10 mouse cellular contexts compared by ENCODE assay signal in the genomic region with DNA sequence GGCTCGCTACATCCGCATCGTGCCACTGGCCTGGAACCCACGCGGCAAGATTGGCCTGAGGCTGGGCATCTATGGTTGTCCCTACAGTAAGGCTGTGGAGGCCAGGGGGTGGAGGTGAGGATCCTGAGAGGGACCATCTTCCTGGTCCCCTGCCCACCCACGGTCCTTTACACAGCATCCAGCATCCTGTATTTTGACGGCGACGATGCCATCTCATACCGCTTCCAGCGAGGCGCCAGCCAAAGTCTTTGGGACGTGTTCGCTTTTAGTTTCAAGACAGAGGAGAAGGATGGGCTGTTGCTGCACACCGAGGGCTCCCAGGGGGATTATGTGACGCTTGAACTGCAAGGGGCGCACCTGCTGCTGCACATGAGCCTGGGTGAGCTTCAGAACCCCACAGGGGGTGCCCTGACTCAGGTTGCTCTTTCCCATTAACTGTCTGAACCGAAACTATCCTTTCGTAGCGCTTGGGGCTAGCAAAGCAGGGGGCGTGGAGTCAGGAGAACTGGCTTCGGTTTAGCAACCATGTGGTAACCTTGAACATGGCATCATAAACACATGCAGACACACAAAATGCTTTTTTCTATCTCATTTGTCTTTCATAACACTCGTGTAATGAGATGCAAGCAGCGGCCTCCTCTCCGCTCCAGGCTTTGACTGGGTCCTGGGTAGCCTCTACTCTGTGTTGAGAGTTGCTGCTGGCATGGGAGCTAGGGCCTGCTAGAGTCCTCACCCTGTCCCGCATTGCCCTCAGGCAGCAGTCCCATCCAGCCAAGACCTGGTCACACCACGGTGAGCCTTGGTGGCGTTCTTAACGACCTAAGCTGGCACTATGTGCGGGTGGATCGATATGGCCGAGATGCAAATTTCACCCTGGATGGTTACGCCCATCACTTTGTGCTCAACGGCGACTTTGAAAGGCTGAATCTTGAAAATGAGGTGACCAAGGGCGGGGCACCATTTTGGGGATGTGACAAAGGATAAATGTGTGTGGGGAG. TPM values are rescaled to one million over a fixed set of nuclear protein-coding genes. Genes with fewer than 3 reads are reported as not detected.
DNase-seq lines count a peak whose midpoint lies in the region; ATAC-seq and TF ChIP-seq lines count a peak whose summit lies in the region.
"Had no signal": no experiment of that assay in that cellular context is flagged by ENCODE, and none has a peak within 500 bp of the region (broad histone marks: within the 10 kb centered on the region; RNA-seq: fewer than 3 reads in every experiment).

No protein-coding gene starts in this region.

- no peaks in the 10 kb centered on the region for H3K36me3 ChIP-seq in kidney, embryonic 14.5 days (ENCODE audit: control insufficient read depth, insufficient read depth, low read length)
- H3K36me3 ChIP-seq in midbrain, embryonic 13.5 days, result no peaks in the 10 kb centered on the region
- no peaks in the 10 kb centered on the region for H3K36me3 ChIP-seq in intestine, embryonic 16.5 days (ENCODE audit: control insufficient read depth, insufficient read depth, low read length)
- no peaks in the 10 kb centered on the region for H3K36me3 ChIP-seq in intestine, embryonic 15.5 days

- H3K9me3 ChIP-seq in kidney, embryonic 14.5 days (ENCODE audit: control insufficient read depth, low read length), result no peaks in the 10 kb centered on the region
- H3K9me3 ChIP-seq in midbrain, embryonic 13.5 days, result no peaks in the 10 kb centered on the region
- no peaks in the 10 kb centered on the region for H3K9me3 ChIP-seq in intestine, embryonic 16.5 days (ENCODE audit: control insufficient read depth, low read length)
- no peaks in the 10 kb centered on the region for H3K9me3 ChIP-seq in intestine, embryonic 15.5 days

- H3K9ac ChIP-seq in kidney, embryonic 14.5 days (ENCODE audit: low read depth, low read length), result no peak overlapping the region
- H3K9ac ChIP-seq in midbrain, embryonic 13.5 days (replicated peaks), result no peak overlapping the region; the same call in 1 of the 2 replicates
- no peak overlapping the region for H3K9ac ChIP-seq in intestine, embryonic 16.5 days (ENCODE audit: low read depth, low read length)
- H3K9ac ChIP-seq in intestine, embryonic 15.5 days, result no peak overlapping the region

- peaks cover 31% of the 10 kb centered on the region for H3K27me3 ChIP-seq in kidney, embryonic 14.5 days (ENCODE audit: control insufficient read depth, insufficient read depth, low read length)
- peaks cover 61% of the 10 kb centered on the region for H3K27me3 ChIP-seq in midbrain, embryonic 13.5 days
- peaks cover 4% of the 10 kb centered on the region; the same call in 1 of the 2 replicates for H3K27me3 ChIP-seq in intestine, embryonic 16.5 days (replicated peaks; ENCODE audit: control insufficient read depth, insufficient read depth, low read length)
- peaks cover 25% of the 10 kb centered on the region for H3K27me3 ChIP-seq in intestine, embryonic 15.5 days (replicated peaks)

- no peak for TF ChIP-seq CTCF in cortical plate, adult 2 months (IDR thresholded peaks at IDR 0.05; ENCODE audit: extremely low read depth, insufficient read depth, low read length)

- no peak overlapping the region for H3K4me3 ChIP-seq in kidney, embryonic 14.5 days (ENCODE audit: low read length)
- peak overlapping the region; percentile 77; the same call in 1 of the 2 replicates for H3K4me3 ChIP-seq in cortical plate, adult 2 months (ENCODE audit: insufficient read depth, low read length)
- H3K4me3 ChIP-seq in midbrain, embryonic 13.5 days (replicated peaks), result no peak overlapping the region
- H3K4me3 ChIP-seq in intestine, embryonic 16.5 days (ENCODE audit: low read length), result no peak overlapping the region
- H3K4me3 ChIP-seq in intestine, embryonic 15.5 days (replicated peaks), result no peak overlapping the region

- no peak for TF ChIP-seq POLR2A in cortical plate, adult 2 months (IDR thresholded peaks at IDR 0.05; ENCODE audit: extremely low read depth, insufficient read depth, low read length)

- peaks cover 29% of the 10 kb centered on the region for H3K4me1 ChIP-seq in kidney, embryonic 14.5 days (ENCODE audit: control insufficient read depth, insufficient read depth, low read length)
- H3K4me1 ChIP-seq in cortical plate, adult 2 months (ENCODE audit: control insufficient read depth, insufficient read depth, low read length), result no peaks in the 10 kb centered on the region; the same call in 1 of the 2 replicates
- peaks cover 51% of the 10 kb centered on the region for H3K4me1 ChIP-seq in midbrain, embryonic 13.5 days (replicated peaks)
- H3K4me1 ChIP-seq in intestine, embryonic 16.5 days (ENCODE audit: control insufficient read depth, insufficient read depth, low read length), result peaks cover 31% of the 10 kb centered on the region
- peaks cover 36% of the 10 kb centered on the region for H3K4me1 ChIP-seq in intestine, embryonic 15.5 days (replicated peaks)

- H3K4me2 ChIP-seq in kidney, embryonic 14.5 days (replicated peaks; ENCODE audit: low read depth, low read length), result 0 out of 2 replicates have a peak overlapping the region, but pooled peaks have one; percentile 8
- peak overlapping the region; percentile 3; the same call in 1 of the 2 replicates for H3K4me2 ChIP-seq in midbrain, embryonic 13.5 days (replicated peaks)
- no peak overlapping the region; the same call in 1 of the 2 replicates for H3K4me2 ChIP-seq in intestine, embryonic 16.5 days (ENCODE audit: low read depth, low read length)
- H3K4me2 ChIP-seq in intestine, embryonic 15.5 days (replicated peaks), result no peak overlapping the region

- no peak for DNase-seq in kidney, adult 18-20 months
- peak; percentile 30 for DNase-seq in brain, adult 2 months (ENCODE audit: low read depth, low spot score)
- no peak for DNase-seq in lung, postnatal 10 days
- DNase-seq: embryo, embryonic 11 days; heart, postnatal 4 days had no signal

- no peak overlapping the region for H3K27ac ChIP-seq in kidney, embryonic 14.5 days (ENCODE audit: low read depth, low read length)
- H3K27ac ChIP-seq in cortical plate, adult 2 months (ENCODE audit: insufficient read depth, low read length), result no peak overlapping the region
- H3K27ac ChIP-seq in midbrain, embryonic 13.5 days, result no peak overlapping the region
- H3K27ac ChIP-seq in intestine, embryonic 16.5 days (ENCODE audit: low read length), result no peak overlapping the region
- no peak overlapping the region for H3K27ac ChIP-seq in intestine, embryonic 15.5 days

- 55% methylated on average over 36 of the region's 36 CpGs for WGBS in kidney, embryonic 14.5 days
- 44% methylated on average over 36 of the region's 36 CpGs for WGBS in midbrain, embryonic 13.5 days
- 62% methylated on average over 36 of the region's 36 CpGs for WGBS in intestine, embryonic 16.5 days
- WGBS in intestine, embryonic 15.5 days, result 63% methylated on average over 36 of the region's 36 CpGs

- ATAC-seq in kidney, embryonic 14.5 days (ENCODE audit: low FRiP score, low TSS enrichment), result no peak
- ATAC-seq in midbrain, embryonic 13.5 days, result no peak
- no peak for ATAC-seq in intestine, embryonic 16.5 days
- ATAC-seq in intestine, embryonic 15.5 days, result no peak

RNA-seq across cellular contexts. Expression of gene Ccr10, which starts 3.1 kb away (rescaled TPM):
- polyA plus RNA-seq in kidney, embryonic 14.5 days (2014; fragmentation: Nextera tagmentation; extraction: Ambion mirVana), result 0.24 and 0.51 TPM in 2 replicates
- polyA plus RNA-seq in cortical plate, adult 2 months (2012; rRNA removed), result 0.23 and 0.36 TPM in 2 replicates
- 0.19 and 0.38 TPM in 2 replicates for polyA plus RNA-seq in midbrain, embryonic 13.5 days (2015; fragmentation: Nextera tagmentation; extraction: Ambion mirVana)
- 0.20 and 0.29 TPM in 2 replicates for polyA plus RNA-seq in intestine, embryonic 16.5 days (2015; fragmentation: Nextera tagmentation; extraction: Ambion mirVana)
- 0.25 and 0.36 TPM in 2 replicates for polyA plus RNA-seq in intestine, embryonic 15.5 days (2015; fragmentation: Nextera tagmentation; extraction: Ambion mirVana)

RNA-seq across cellular contexts. Expression of gene Plekhh3, which starts 7.2 kb away (rescaled TPM):
- 17.0 and 17.9 TPM in 2 replicates for polyA plus RNA-seq in kidney, embryonic 14.5 days (2014; fragmentation: Nextera tagmentation; extraction: Ambion mirVana)
- 15.1 and 15.8 TPM in 2 replicates for polyA plus RNA-seq in cortical plate, adult 2 months (2012; rRNA removed)
- 7.3 and 8.1 TPM in 2 replicates for polyA plus RNA-seq in midbrain, embryonic 13.5 days (2015; fragmentation: Nextera tagmentation; extraction: Ambion mirVana)
- polyA plus RNA-seq in intestine, embryonic 16.5 days (2015; fragmentation: Nextera tagmentation; extraction: Ambion mirVana), result 9.2 and 10.1 TPM in 2 replicates
- polyA plus RNA-seq in intestine, embryonic 15.5 days (2015; fragmentation: Nextera tagmentation; extraction: Ambion mirVana), result 11.1 and 12.7 TPM in 2 replicates

RNA-seq across cellular contexts. Expression of gene Cntnap1, which starts 8.0 kb away (rescaled TPM):
- polyA plus RNA-seq in kidney, embryonic 14.5 days (2014; fragmentation: Nextera tagmentation; extraction: Ambion mirVana), result 1.7 and 2.1 TPM in 2 replicates
- polyA plus RNA-seq in cortical plate, adult 2 months (2012; rRNA removed), result 89.5 and 92.4 TPM in 2 replicates
- 1.3 and 1.5 TPM in 2 replicates for polyA plus RNA-seq in midbrain, embryonic 13.5 days (2015; fragmentation: Nextera tagmentation; extraction: Ambion mirVana)
- polyA plus RNA-seq in intestine, embryonic 16.5 days (2015; fragmentation: Nextera tagmentation; extraction: Ambion mirVana), result 0.86 and 0.87 TPM in 2 replicates
- polyA plus RNA-seq in intestine, embryonic 15.5 days (2015; fragmentation: Nextera tagmentation; extraction: Ambion mirVana), result 0.82 and 1.0 TPM in 2 replicates

RNA-seq across cellular contexts. Expression of gene Tubg2, which starts 22.7 kb away (rescaled TPM):
- 3.7 and 4.5 TPM in 2 replicates for polyA plus RNA-seq in kidney, embryonic 14.5 days (2014; fragmentation: Nextera tagmentation; extraction: Ambion mirVana)
- polyA plus RNA-seq in cortical plate, adult 2 months (2012; rRNA removed), result 57.9 and 61.0 TPM in 2 replicates
- 29.8 and 31.6 TPM in 2 replicates for polyA plus RNA-seq in midbrain, embryonic 13.5 days (2015; fragmentation: Nextera tagmentation; extraction: Ambion mirVana)
- 3.9 and 4.2 TPM in 2 replicates for polyA plus RNA-seq in intestine, embryonic 16.5 days (2015; fragmentation: Nextera tagmentation; extraction: Ambion mirVana)
- 4.4 and 4.8 TPM in 2 replicates for polyA plus RNA-seq in intestine, embryonic 15.5 days (2015; fragmentation: Nextera tagmentation; extraction: Ambion mirVana)

RNA-seq across cellular contexts. Expression of gene Ezh1, which starts 47.9 kb away (rescaled TPM):
- 18.2 and 27.4 TPM in 2 replicates for polyA plus RNA-seq in kidney, embryonic 14.5 days (2014; fragmentation: Nextera tagmentation; extraction: Ambion mirVana)
- polyA plus RNA-seq in cortical plate, adult 2 months (2012; rRNA removed), result 51.9 and 53.2 TPM in 2 replicates
- 17.6 and 17.7 TPM in 2 replicates for polyA plus RNA-seq in midbrain, embryonic 13.5 days (2015; fragmentation: Nextera tagmentation; extraction: Ambion mirVana)
- polyA plus RNA-seq in intestine, embryonic 16.5 days (2015; fragmentation: Nextera tagmentation; extraction: Ambion mirVana), result 16.2 and 18.8 TPM in 2 replicates
- 16.0 and 16.3 TPM in 2 replicates for polyA plus RNA-seq in intestine, embryonic 15.5 days (2015; fragmentation: Nextera tagmentation; extraction: Ambion mirVana)

Comparison
In these comparisons a context has a peak if more than half of its experiments do, and no peak if none do; other contexts are left out.
1. H3K4me2 ChIP-seq: peak in kidney, embryonic 14.5 days (single experiment) and midbrain, embryonic 13.5 days (single experiment); none in intestine, embryonic 16.5 days (single experiment) and intestine, embryonic 15.5 days (single experiment).
2. RNA of gene Cntnap1, which starts 8.0 kb away (polyA plus RNA-seq): 89.5 to 92.4 TPM in cortical plate, adult 2 months; 1.7 to 2.1 TPM in kidney, embryonic 14.5 days, 1.3 to 1.5 TPM in midbrain, embryonic 13.5 days, 0.86 to 0.87 TPM in intestine, embryonic 16.5 days and 0.82 to 1.0 TPM in intestine, embryonic 15.5 days; every median in the first group is over 10 times any median in the second.